Mouse (Mus musculus) myocyte (in vitro differentiated cells): ENCODE results near the gene Mmp8. TPM values are rescaled to one million over a fixed set of nuclear protein-coding genes. Genes with fewer than 3 reads are reported as not detected.

Experiments
- H3K27me3 ChIP-seq: one replicate; pipeline ENCODE4 v1.6.1; 2011; ENCODE audit not compliant: control insufficient read depth, insufficient read depth, insufficient read length
- H3K36me3 ChIP-seq: one replicate; pipeline ENCODE4 v1.6.1; 2011; ENCODE audit not compliant: control insufficient read depth, insufficient read depth
- H3K4me2 ChIP-seq: one replicate; pipeline ENCODE4 v1.6.1; 2011; ENCODE audit warnings: low read depth, control low read depth
- H3K4me3 ChIP-seq: one replicate; pipeline ENCODE4 v1.5.1; 2011; ENCODE audit warnings: mild to moderate bottlenecking, control low read depth, moderate library complexity
- H3K79me2 ChIP-seq: one replicate; pipeline ENCODE4 v1.6.1; 2011; ENCODE audit not compliant: control insufficient read depth, insufficient read depth
- H3ac ChIP-seq: one replicate; pipeline ENCODE4 v1.6.1; 2011; ENCODE audit not compliant: control insufficient read depth, insufficient read length
- CEBPB ChIP-seq: IDR thresholded peaks from 2 replicates; pipeline ENCODE4 v1.6.1; 2011; ENCODE audit warnings: mild to moderate bottlenecking, moderate library complexity; ENCODE audit not compliant: poor library complexity, insufficient read depth, severe bottlenecking
- E2F4 ChIP-seq: IDR thresholded peaks from one replicate; pipeline ENCODE4 v1.6.1; 2011; ENCODE audit warnings: mild to moderate bottlenecking, control low read depth, moderate library complexity; ENCODE audit not compliant: insufficient read depth
- MAX ChIP-seq: IDR thresholded peaks from one replicate; pipeline ENCODE4 v1.6.1; 2011; ENCODE audit warnings: low read depth, mild to moderate bottlenecking, control low read depth
- MYOD1 ChIP-seq, 3 experiments: IDR thresholded peaks; one replicate each; pipeline ENCODE4 v1.6.1; 2011; ENCODE audit warnings: control low read depth in 2 of 3, low read depth in 2 of 3, mild to moderate bottlenecking in 2 of 3, moderate library complexity in 1 of 3; ENCODE audit not compliant: insufficient read length in 2 of 3, control insufficient read depth in 1 of 3
- MYOG ChIP-seq, 3 experiments: IDR thresholded peaks; one replicate each; pipeline ENCODE4 v1.6.1; 2011; ENCODE audit warnings: control low read depth in 2 of 3, low read depth in 2 of 3, mild to moderate bottlenecking in 2 of 3; ENCODE audit not compliant: insufficient read length in 2 of 3, control insufficient read depth in 1 of 3, insufficient read depth in 1 of 3
- POLR2A ChIP-seq: IDR thresholded peaks from one replicate; pipeline ENCODE4 v1.6.1; 2011; ENCODE audit warnings: low read depth, mild to moderate bottlenecking, control low read depth, moderate library complexity; ENCODE audit not compliant: insufficient read length
- POLR2AphosphoS2 ChIP-seq: IDR thresholded peaks from one replicate; pipeline ENCODE4 v1.6.1; 2011; ENCODE audit warnings: low read depth, control low read depth; ENCODE audit not compliant: insufficient read length
- REST ChIP-seq: IDR thresholded peaks from one replicate; pipeline ENCODE4 v1.6.1; 2011; ENCODE audit warnings: mild to moderate bottlenecking, control low read depth, moderate library complexity; ENCODE audit not compliant: insufficient read depth, insufficient read length
- SRF ChIP-seq: IDR thresholded peaks from one replicate; pipeline ENCODE4 v1.6.1; 2011; ENCODE audit warnings: low read depth; ENCODE audit not compliant: control insufficient read depth, insufficient read length
- TCF12 ChIP-seq: IDR thresholded peaks from one replicate; pipeline ENCODE4 v1.6.1; 2011; ENCODE audit warnings: mild to moderate bottlenecking, control low read depth; ENCODE audit not compliant: poor library complexity, insufficient read depth, severe bottlenecking
- TCF3 ChIP-seq: IDR thresholded peaks from one replicate; pipeline ENCODE4 v1.6.1; 2011; ENCODE audit warnings: low read depth, control low read depth; ENCODE audit not compliant: insufficient read length
- USF1 ChIP-seq: IDR thresholded peaks from one replicate; pipeline ENCODE4 v1.6.1; 2011; ENCODE audit warnings: low read depth, mild to moderate bottlenecking, control low read depth, moderate library complexity
- polyA plus RNA-seq: library from polyadenylated mRNA; unstranded; fragments of >200 nt; fragmentation: generic; extraction: Trizol; gene quantifications from one replicate; pipeline ENCODE4 v1.2.1, GENCODE M21; 2012; ENCODE audit warnings: missing spikeins

Mmp8 gene
- polyA plus RNA-seq, 1 experiment, result not detected

GRCm38 (mm10) chr9:7570485-7570884 lies 12.2 kb downstream of the Mmp8 start:
- Histone ChIP-seq H3K79me2 (no peaks in the 10 kb centered on the region), H3ac (no peak overlapping the region), H3K4me3 (no peak overlapping the region), H3K4me2 (no peak overlapping the region), H3K36me3 (no peaks in the 10 kb centered on the region), H3K27me3 (no peaks in the 10 kb centered on the region)
- TF ChIP-seq POLR2AphosphoS2 (no peak), POLR2A (no peak)

- H3K4me3 ChIP-seq, result no peak within 1 kb of the TSS
- no peaks in the 10 kb centered on the region for H3K36me3 ChIP-seq
- H3K27me3 ChIP-seq, result no peaks in the 10 kb centered on the region
- H3ac ChIP-seq, result no peak within 1 kb of the TSS
- H3K79me2 ChIP-seq, result no peaks in the 10 kb centered on the region
- TF ChIP-seq USF1 (no peak), TCF3 (no peak), POLR2A (no peak), CEBPB (no peak), E2F4 (no peak), TCF12 (no peak), MYOD1 (IDR thresholded peaks at IDR 0.05; ENCODE audit: control insufficient read depth in 1 of 3, insufficient read length in 2 of 3, low read depth in 2 of 3) (no peak), SRF (no peak), MAX (no peak), MYOG (IDR thresholded peaks at IDR 0.05; ENCODE audit: control insufficient read depth in 1 of 3, insufficient read depth in 1 of 3, insufficient read length in 2 of 3, low read depth in 2 of 3) (no peak), POLR2AphosphoS2 (no peak), REST (no peak)
- H3K4me2 ChIP-seq, result no peak within 1 kb of the TSS
Observed at GRCm38 (mm10) chr9:7571162-7571561, 12.9 kb downstream of the Mmp8 start, which contains the start of gene Mmp27. Mmp27 (plus strand) TSS chr9:7571396.

GRCm38 (mm10) chr9:7572188-7572587 lies 13.9 kb downstream of the Mmp8 start:
- no peak overlapping the region for H3K4me3 ChIP-seq
- no peak overlapping the region for H3K4me2 ChIP-seq
- H3K36me3 ChIP-seq, result no peaks in the 10 kb centered on the region
- no peak overlapping the region for H3ac ChIP-seq
- H3K27me3 ChIP-seq, result no peaks in the 10 kb centered on the region
- TF ChIP-seq MAX (no peak), MYOG (IDR thresholded peaks at IDR 0.05; ENCODE audit: control insufficient read depth in 1 of 3, insufficient read depth in 1 of 3, insufficient read length in 2 of 3, low read depth in 2 of 3) (no peak), POLR2A (no peak), TCF3 (no peak), USF1 (no peak), MYOD1 (IDR thresholded peaks at IDR 0.05; ENCODE audit: control insufficient read depth in 1 of 3, insufficient read length in 2 of 3, low read depth in 2 of 3) (no peak), CEBPB (no peak), SRF (no peak), POLR2AphosphoS2 (no peak), REST (no peak), E2F4 (no peak)
- H3K79me2 ChIP-seq, result no peaks in the 10 kb centered on the region

- no peak overlapping the region for H3K4me3 ChIP-seq
- H3ac ChIP-seq, result no peak overlapping the region
- no peaks in the 10 kb centered on the region for H3K79me2 ChIP-seq
- H3K4me2 ChIP-seq, result no peak overlapping the region
- TF ChIP-seq REST, result no peak
- no peak for TF ChIP-seq CEBPB
- no peak for TF ChIP-seq MAX
- no peak for TF ChIP-seq POLR2AphosphoS2
- TF ChIP-seq E2F4, result no peak
- no peaks in the 10 kb centered on the region for H3K27me3 ChIP-seq
- no peaks in the 10 kb centered on the region for H3K36me3 ChIP-seq
Observed at GRCm38 (mm10) chr9:7572663-7573308, 14.5 kb downstream of the Mmp8 start.

GRCm38 (mm10) chr9:7575526-7575925 lies 17.3 kb downstream of the Mmp8 start:
- H3K79me2 ChIP-seq, result no peaks in the 10 kb centered on the region
- no peak overlapping the region for H3ac ChIP-seq
- H3K4me3 ChIP-seq, result no peak overlapping the region
- H3K27me3 ChIP-seq, result no peaks in the 10 kb centered on the region
- no peak overlapping the region for H3K4me2 ChIP-seq
- TF ChIP-seq REST, result no peak
- no peak for TF ChIP-seq POLR2A
- TF ChIP-seq MYOD1 (IDR thresholded peaks at IDR 0.05; ENCODE audit: control insufficient read depth in 1 of 3, insufficient read length in 2 of 3, low read depth in 2 of 3), result no peak
- TF ChIP-seq CEBPB, result no peak
- TF ChIP-seq TCF12, result no peak
- no peak for TF ChIP-seq TCF3
- no peaks in the 10 kb centered on the region for H3K36me3 ChIP-seq
